Mouse (Mus musculus) urinary bladder, postnatal 14 days (tissue): ENCODE data around the gene Gm20547.
A peak's percentile ranks its signal among the peaks of the same experiment; 100 is the strongest.
"Not testable (repeated sequence)": the region's sequence is repeated elsewhere in the genome, so short reads cannot be mapped to it uniquely, and the experiment has no call there.

ENCODE experiments used
- DNase-seq: peaks from one replicate; pipeline ENCODE4 v3.0.0; 2021; ENCODE audit warnings: low spot score

Gene Gm20547

GRCm38 (mm10) chr17:34853511-34853910 lies 28.3 kb downstream of the Gm20547 start:
- no peak for DNase-seq

- no peak for DNase-seq
Measured at GRCm38 (mm10) chr17:34850517-34851125, 31.2 kb downstream of the Gm20547 start.

GRCm38 (mm10) chr17:34849722-34850516 lies 31.9 kb downstream of the Gm20547 start, which contains the start of the genes Skiv2l and Nelfe:
Skiv2l (minus strand) TSS chr17:34850210.
Nelfe (plus strand) TSS chr17:34850391.
- peak; percentile 98 for DNase-seq

GRCm38 (mm10) chr17:34847615-34848014 lies 34.2 kb downstream of the Gm20547 start:
- no peak for DNase-seq

- DNase-seq, result no peak
Measured at GRCm38 (mm10) chr17:34847192-34847591, 34.6 kb downstream of the Gm20547 start.

GRCm38 (mm10) chr17:34844884-34845283 lies 37.0 kb downstream of the Gm20547 start:
- DNase-seq, result no peak

- no peak for DNase-seq
Measured at GRCm38 (mm10) chr17:34840736-34841307, 41.0 kb downstream of the Gm20547 start.

- DNase-seq, result no peak
Measured at GRCm38 (mm10) chr17:34838785-34839184, 43.1 kb downstream of the Gm20547 start.

GRCm38 (mm10) chr17:34837464-34838324 lies 44.1 kb downstream of the Gm20547 start:
- no peak for DNase-seq

GRCm38 (mm10) chr17:34836856-34837221 lies 45.0 kb downstream of the Gm20547 start, which contains the start of the genes Stk19 and Dxo:
Stk19 (minus strand) TSS chr17:34836945.
Dxo (plus strand) TSS chr17:34837019.
- DNase-seq, result peak; percentile 96

GRCm38 (mm10) chr17:34836155-34836855 lies 45.5 kb downstream of the Gm20547 start:
- DNase-seq, result no peak

- DNase-seq, result not testable (repeated sequence)
Measured at GRCm38 (mm10) chr17:34830776-34831175, 51.1 kb downstream of the Gm20547 start.

- no peak for DNase-seq
Measured at GRCm38 (mm10) chr17:34814818-34815370, 66.9 kb downstream of the Gm20547 start.

- peak; percentile 35 for DNase-seq
Measured at GRCm38 (mm10) chr17:34813747-34814146, 68.1 kb downstream of the Gm20547 start.

- DNase-seq, result no peak
Measured at GRCm38 (mm10) chr17:34811275-34811674, 70.6 kb downstream of the Gm20547 start.

- not testable (repeated sequence) for DNase-seq
Measured at GRCm38 (mm10) chr17:34810811-34811210, 71.0 kb downstream of the Gm20547 start.

GRCm38 (mm10) chr17:34810411-34810810 lies 71.4 kb downstream of the Gm20547 start:
- not testable (repeated sequence) for DNase-seq

GRCm38 (mm10) chr17:34808599-34809205 lies 73.1 kb downstream of the Gm20547 start:
- DNase-seq, result no peak

GRCm38 (mm10) chr17:34807176-34807575 lies 74.7 kb downstream of the Gm20547 start:
- no peak for DNase-seq
